Mouse (Mus musculus): Measurements from ENCODE around the gene Erc2. TPM values are rescaled to one million over a fixed set of nuclear protein-coding genes. Genes with fewer than 3 reads are reported as not detected.

Erc2 gene
- polyA plus RNA-seq, 1 experiment from 2014 or later, result 7.3 TPM

DNA sequence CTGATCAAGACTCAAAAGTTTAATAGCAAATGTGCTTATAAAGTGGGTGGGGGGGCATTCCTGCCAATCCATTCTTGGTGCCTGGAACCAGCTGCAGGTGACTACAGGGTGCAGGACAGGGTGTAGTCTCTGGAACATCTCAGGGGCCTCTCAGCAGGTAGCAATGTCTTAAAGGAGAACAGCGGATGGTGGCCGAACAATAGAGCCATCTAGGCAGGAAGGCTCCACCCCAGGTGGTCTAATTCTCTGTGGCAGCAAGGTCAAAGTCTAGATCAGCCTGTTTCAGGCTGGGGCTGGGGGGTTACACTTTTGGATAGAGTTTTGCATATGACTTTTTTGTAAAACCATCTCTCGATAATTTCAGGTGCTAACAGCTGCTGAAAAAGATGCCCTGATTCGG is 51.9 kb downstream of the Erc2 start:
- H3K4me2 ChIP-seq (replicated peaks; ENCODE audit: low read depth, low read length), result no peak overlapping the region
- no peaks in the 10 kb centered on the region for H3K4me1 ChIP-seq (ENCODE audit: control insufficient read depth, insufficient read depth, low read length)
- ATAC-seq (ENCODE audit: low FRiP score, low TSS enrichment), result no peak
- no peak overlapping the region for H3K27ac ChIP-seq (ENCODE audit: low read depth, low read length)
- H3K9me3 ChIP-seq (ENCODE audit: control insufficient read depth, low read length), result no peaks in the 10 kb centered on the region
- H3K36me3 ChIP-seq (ENCODE audit: control insufficient read depth, insufficient read depth, low read length), result no peaks in the 10 kb centered on the region
- WGBS, result 82% methylated on average over 4 of the region's 4 CpGs
- no peak overlapping the region for H3K4me3 ChIP-seq (ENCODE audit: low read length)
- H3K9ac ChIP-seq (ENCODE audit: low read depth, low read length), result no peak overlapping the region
- H3K27me3 ChIP-seq (ENCODE audit: control insufficient read depth, insufficient read depth, low read length), result no peaks in the 10 kb centered on the region

DNA sequence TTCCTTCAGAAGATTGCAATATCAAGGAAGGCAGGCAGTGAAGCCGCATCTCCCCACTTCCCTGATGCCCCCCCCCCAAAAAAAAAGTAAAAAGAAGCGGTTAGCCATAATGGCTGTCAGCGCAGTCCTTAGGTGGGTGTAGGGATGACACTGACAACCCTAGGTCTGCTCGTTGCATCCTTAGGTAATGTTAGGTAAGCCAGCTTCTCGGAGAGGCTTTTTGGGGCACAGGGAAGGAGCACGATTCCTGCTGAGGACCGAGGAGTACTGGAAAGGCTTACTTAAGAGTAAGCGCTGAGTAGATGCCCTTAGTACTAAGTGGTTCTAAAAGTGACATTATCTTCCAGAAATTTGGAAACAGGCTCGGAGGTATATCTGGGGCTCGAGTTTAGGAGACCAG is 52.3 kb downstream of the Erc2 start:
- 88% methylated on average over 10 of the region's 10 CpGs for WGBS
- Histone ChIP-seq H3K9ac (ENCODE audit: low read depth, low read length) (no peak overlapping the region), H3K9me3 (ENCODE audit: control insufficient read depth, low read length) (no peaks in the 10 kb centered on the region), H3K4me1 (ENCODE audit: control insufficient read depth, insufficient read depth, low read length) (no peaks in the 10 kb centered on the region), H3K4me3 (ENCODE audit: low read length) (no peak overlapping the region), H3K27ac (ENCODE audit: low read depth, low read length) (no peak overlapping the region), H3K27me3 (ENCODE audit: control insufficient read depth, insufficient read depth, low read length) (no peaks in the 10 kb centered on the region), H3K36me3 (ENCODE audit: control insufficient read depth, insufficient read depth, low read length) (no peaks in the 10 kb centered on the region), H3K4me2 (replicated peaks; ENCODE audit: low read depth, low read length) (no peak overlapping the region)
- ATAC-seq (ENCODE audit: low FRiP score, low TSS enrichment), result no peak

DNA sequence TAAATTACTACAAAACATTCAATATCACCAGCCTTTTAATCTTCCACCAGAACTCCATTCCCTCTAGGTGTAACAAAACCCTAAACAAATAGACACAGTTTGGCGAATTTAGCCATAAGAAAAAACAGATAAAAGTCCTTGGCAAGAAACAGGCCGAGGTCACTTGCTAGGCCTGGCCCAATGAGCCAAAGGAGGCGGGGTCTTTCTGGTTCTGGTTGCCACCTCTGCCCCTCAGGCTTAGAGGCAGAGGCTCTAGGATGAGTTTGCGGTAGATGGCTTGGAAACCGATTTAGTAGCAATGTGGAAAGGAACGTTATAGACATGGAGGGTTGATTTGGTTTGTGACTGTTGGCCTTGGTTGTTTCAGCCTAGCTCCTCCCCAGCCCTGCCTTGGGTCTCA is 52.8 kb downstream of the Erc2 start:
- Histone ChIP-seq H3K9me3 (ENCODE audit: control insufficient read depth, low read length) (no peaks in the 10 kb centered on the region), H3K27me3 (ENCODE audit: control insufficient read depth, insufficient read depth, low read length) (no peaks in the 10 kb centered on the region), H3K9ac (ENCODE audit: low read depth, low read length) (no peak overlapping the region), H3K36me3 (ENCODE audit: control insufficient read depth, insufficient read depth, low read length) (no peaks in the 10 kb centered on the region), H3K4me1 (ENCODE audit: control insufficient read depth, insufficient read depth, low read length) (no peaks in the 10 kb centered on the region), H3K4me3 (ENCODE audit: low read length) (no peak overlapping the region), H3K27ac (ENCODE audit: low read depth, low read length) (no peak overlapping the region), H3K4me2 (replicated peaks; ENCODE audit: low read depth, low read length) (no peak overlapping the region)
- WGBS, result 85% methylated on average over 6 of the region's 6 CpGs
- no peak for ATAC-seq (ENCODE audit: low FRiP score, low TSS enrichment)

GRCm38 (mm10) chr14:27682368-27683052 is 60.3 kb downstream of the Erc2 start:
- Histone ChIP-seq H3K4me2 (replicated peaks; ENCODE audit: low read depth, low read length) (no peak overlapping the region), H3K4me3 (ENCODE audit: low read length) (no peak overlapping the region), H3K9ac (ENCODE audit: low read depth, low read length) (no peak overlapping the region), H3K27me3 (ENCODE audit: control insufficient read depth, insufficient read depth, low read length) (no peaks in the 10 kb centered on the region), H3K27ac (ENCODE audit: low read depth, low read length) (no peak overlapping the region), H3K36me3 (ENCODE audit: control insufficient read depth, insufficient read depth, low read length) (no peaks in the 10 kb centered on the region), H3K4me1 (ENCODE audit: control insufficient read depth, insufficient read depth, low read length) (no peaks in the 10 kb centered on the region), H3K9me3 (ENCODE audit: control insufficient read depth, low read length) (no peaks in the 10 kb centered on the region)
- ATAC-seq (ENCODE audit: low FRiP score, low TSS enrichment), result no peak
- 79% methylated on average over 3 of the region's 3 CpGs for WGBS

DNA sequence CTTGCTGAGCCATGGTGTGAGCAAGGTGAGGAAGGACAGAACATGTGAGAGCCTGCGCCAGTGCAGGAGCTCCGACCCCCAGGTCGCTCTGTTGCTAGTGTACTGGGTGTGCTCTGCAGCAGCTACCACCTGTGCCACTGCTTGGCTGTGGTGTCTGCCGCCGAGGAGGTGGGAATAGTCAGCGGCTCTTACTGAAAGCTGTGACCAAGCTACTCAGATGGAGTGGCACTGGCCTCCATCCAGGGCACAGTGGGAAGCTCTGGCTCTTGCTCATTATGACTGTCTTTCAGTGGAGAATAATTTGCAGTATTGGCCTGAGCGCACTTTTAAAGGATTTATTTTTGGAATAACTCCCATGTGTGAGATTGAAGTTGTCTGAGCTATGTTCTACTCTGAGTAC is 73.6 kb downstream of the Erc2 start:
- Histone ChIP-seq H3K4me3 (ENCODE audit: low read length) (no peak overlapping the region), H3K4me1 (ENCODE audit: control insufficient read depth, insufficient read depth, low read length) (no peaks in the 10 kb centered on the region), H3K9me3 (ENCODE audit: control insufficient read depth, low read length) (no peaks in the 10 kb centered on the region), H3K9ac (ENCODE audit: low read depth, low read length) (no peak overlapping the region), H3K27ac (ENCODE audit: low read depth, low read length) (no peak overlapping the region), H3K27me3 (ENCODE audit: control insufficient read depth, insufficient read depth, low read length) (no peaks in the 10 kb centered on the region), H3K4me2 (replicated peaks; ENCODE audit: low read depth, low read length) (no peak overlapping the region), H3K36me3 (ENCODE audit: control insufficient read depth, insufficient read depth, low read length) (no peaks in the 10 kb centered on the region)
- no peak for ATAC-seq (ENCODE audit: low FRiP score, low TSS enrichment)
- WGBS, result 92% methylated on average over 7 of the region's 7 CpGs

GRCm38 (mm10) chr14:27717364-27717763 is 95.1 kb downstream of the Erc2 start:
- WGBS, result 65% methylated on average over 7 of the region's 7 CpGs
- Histone ChIP-seq H3K4me2 (replicated peaks; ENCODE audit: low read depth, low read length) (no peak overlapping the region), H3K27ac (ENCODE audit: low read depth, low read length) (no peak overlapping the region), H3K9me3 (ENCODE audit: control insufficient read depth, low read length) (no peaks in the 10 kb centered on the region), H3K9ac (ENCODE audit: low read depth, low read length) (no peak overlapping the region), H3K27me3 (ENCODE audit: control insufficient read depth, insufficient read depth, low read length) (no peaks in the 10 kb centered on the region), H3K4me1 (ENCODE audit: control insufficient read depth, insufficient read depth, low read length) (no peaks in the 10 kb centered on the region), H3K36me3 (ENCODE audit: control insufficient read depth, insufficient read depth, low read length) (no peaks in the 10 kb centered on the region), H3K4me3 (ENCODE audit: low read length) (no peak overlapping the region)
- no peak for ATAC-seq (ENCODE audit: low FRiP score, low TSS enrichment)

- Histone ChIP-seq H3K9ac (ENCODE audit: low read depth, low read length) (no peak overlapping the region), H3K4me2 (replicated peaks; ENCODE audit: low read depth, low read length) (no peak overlapping the region), H3K4me3 (ENCODE audit: low read length) (no peak overlapping the region), H3K9me3 (ENCODE audit: control insufficient read depth, low read length) (no peaks in the 10 kb centered on the region), H3K27me3 (ENCODE audit: control insufficient read depth, insufficient read depth, low read length) (no peaks in the 10 kb centered on the region), H3K27ac (ENCODE audit: low read depth, low read length) (no peak overlapping the region), H3K4me1 (ENCODE audit: control insufficient read depth, insufficient read depth, low read length) (no peaks in the 10 kb centered on the region), H3K36me3 (ENCODE audit: control insufficient read depth, insufficient read depth, low read length) (no peaks in the 10 kb centered on the region)
- WGBS, result 65% methylated on average over 4 of the region's 4 CpGs
- no peak for ATAC-seq (ENCODE audit: low FRiP score, low TSS enrichment)
These were observed 97.4 kb downstream of the Erc2 start for GRCm38 (mm10) chr14:27719601-27720000.

GRCm38 (mm10) chr14:27720944-27721343 is 98.7 kb downstream of the Erc2 start:
- no peak overlapping the region for H3K27ac ChIP-seq (ENCODE audit: low read depth, low read length)
- no peak overlapping the region for H3K4me2 ChIP-seq (replicated peaks; ENCODE audit: low read depth, low read length)
- no peaks in the 10 kb centered on the region for H3K36me3 ChIP-seq (ENCODE audit: control insufficient read depth, insufficient read depth, low read length)
- 94% methylated on average over 3 of the region's 3 CpGs for WGBS
- H3K27me3 ChIP-seq (ENCODE audit: control insufficient read depth, insufficient read depth, low read length), result no peaks in the 10 kb centered on the region
- H3K4me3 ChIP-seq (ENCODE audit: low read length), result no peak overlapping the region
- no peaks in the 10 kb centered on the region for H3K4me1 ChIP-seq (ENCODE audit: control insufficient read depth, insufficient read depth, low read length)
- ATAC-seq (ENCODE audit: low FRiP score, low TSS enrichment), result no peak
- H3K9me3 ChIP-seq (ENCODE audit: control insufficient read depth, low read length), result no peaks in the 10 kb centered on the region
- no peak overlapping the region for H3K9ac ChIP-seq (ENCODE audit: low read depth, low read length)

DNA sequence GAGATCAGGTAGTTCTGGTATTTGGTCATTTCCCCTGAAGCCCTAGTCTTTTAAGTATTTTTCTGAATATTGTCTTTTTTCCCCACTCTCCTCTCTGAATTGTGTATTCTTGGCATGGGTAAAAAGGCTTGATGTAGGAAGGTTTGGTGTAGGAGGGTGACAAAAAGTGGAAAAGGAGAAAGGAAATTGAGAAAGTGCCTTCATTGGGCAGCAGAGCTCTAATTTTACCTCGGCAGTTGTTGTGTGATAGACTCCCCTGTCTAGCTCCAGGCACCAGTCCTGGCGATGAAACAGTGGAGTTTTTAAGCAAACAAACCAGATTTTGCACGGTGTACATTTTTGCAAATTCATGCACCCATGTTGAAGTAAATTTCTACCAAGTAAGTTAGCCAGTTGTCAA is 99.5 kb downstream of the Erc2 start:
- Histone ChIP-seq H3K9me3 (ENCODE audit: control insufficient read depth, low read length) (no peaks in the 10 kb centered on the region), H3K4me1 (ENCODE audit: control insufficient read depth, insufficient read depth, low read length) (no peaks in the 10 kb centered on the region), H3K4me2 (replicated peaks; ENCODE audit: low read depth, low read length) (no peak overlapping the region), H3K27ac (ENCODE audit: low read depth, low read length) (no peak overlapping the region), H3K36me3 (ENCODE audit: control insufficient read depth, insufficient read depth, low read length) (no peaks in the 10 kb centered on the region), H3K4me3 (ENCODE audit: low read length) (no peak overlapping the region), H3K27me3 (ENCODE audit: control insufficient read depth, insufficient read depth, low read length) (no peaks in the 10 kb centered on the region), H3K9ac (ENCODE audit: low read depth, low read length) (no peak overlapping the region)
- no peak for ATAC-seq (ENCODE audit: low FRiP score, low TSS enrichment)
- 89% methylated on average over 3 of the region's 3 CpGs for WGBS
